Mouse (Mus musculus) bone marrow, adult 2 months (tissue): Measurements from ENCODE around the gene Tfam.

ENCODE experiments used
- CTCF ChIP-seq: fragments of 200-500 bp; IDR thresholded peaks from 2 replicates; pipeline ENCODE4 v1.5.1; 2011; ENCODE audit warnings: low read length, control low read depth; ENCODE audit not compliant: control insufficient read depth, insufficient read depth
- POLR2A ChIP-seq: fragments of 200-500 bp; IDR thresholded peaks from 2 replicates; pipeline ENCODE4 v1.6.1; 2011; ENCODE audit warnings: low read depth, mild to moderate bottlenecking, control low read depth, low read length, borderline replicate concordance; ENCODE audit not compliant: control insufficient read depth

GRCm38 (mm10) chr10:71183339-71184031, 54.6 kb downstream of the Tfam start:
- no peak for TF ChIP-seq CTCF
- no peak for TF ChIP-seq POLR2A
